Mouse (Mus musculus): Measurements from ENCODE around the gene Fam166b.
A peak's percentile ranks its signal among the peaks of the same experiment; 100 is the strongest.

DNA sequence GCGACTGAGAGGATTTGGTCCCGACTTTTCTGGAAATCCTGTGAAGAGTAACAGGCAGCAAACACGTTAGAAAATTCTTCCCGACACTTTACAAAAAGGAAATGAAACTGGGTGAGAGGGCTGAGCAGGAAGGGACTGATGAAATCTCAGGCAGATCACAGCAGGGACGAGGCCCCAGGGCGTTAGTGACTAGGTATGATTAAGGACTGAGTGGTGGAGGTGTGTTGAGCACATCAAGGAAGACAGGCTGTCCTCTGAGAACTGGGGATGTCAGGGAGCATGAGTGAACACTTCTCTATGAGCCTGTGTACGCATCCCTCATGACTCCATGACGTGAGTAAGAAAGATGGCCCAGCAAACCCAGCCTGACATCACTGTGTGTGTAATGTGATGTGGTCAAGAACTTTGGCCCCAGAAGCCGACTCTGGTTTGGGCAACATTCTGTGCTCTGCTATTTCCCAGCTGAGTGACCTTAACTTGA is 9.1 kb downstream of the Fam166b start:
- no peak for TF ChIP-seq CTCF (IDR thresholded peaks at IDR 0.05)
- 0 out of 2 replicates have a peak, but pooled peaks have one; percentile 38 for TF ChIP-seq EP300 (IDR thresholded peaks at IDR 0.05; ENCODE audit: insufficient read depth, low read depth, low read length)
- TF ChIP-seq POLR2A (IDR thresholded peaks at IDR 0.05; ENCODE audit: insufficient read depth, low read depth, low read length): no peak

All from heart, adult 2 months (tissue).